Mouse (Mus musculus) neural tube, embryonic 12.5 days (tissue): ENCODE measurements around the gene Mrps21. TPM values are rescaled to one million over a fixed set of nuclear protein-coding genes. Genes with fewer than 3 reads are reported as not detected.
"Not testable (repeated sequence)": the region's sequence is repeated elsewhere in the genome, so short reads cannot be mapped to it uniquely, and the experiment has no call there.

Experiments
- ATAC-seq: fragments of 200-750 bp; cut with Nextera tagmentation; 2 replicates; pipeline ENCODE4 v1.8.0; 2017; ENCODE audit warnings: low read depth, mild to moderate bottlenecking, moderate TSS enrichment, moderate library complexity; ENCODE audit not compliant: low FRiP score
- H3K27ac ChIP-seq: fragments of 300-500 bp; sonication (generic); 2 replicates; pipeline ENCODE4 v1.5.1; 2016
- H3K27me3 ChIP-seq: fragments of 300-500 bp; sonication (generic); replicated peaks from 2 replicates; pipeline ENCODE4 v1.6.1; 2016; ENCODE audit warnings: mild to moderate bottlenecking
- H3K36me3 ChIP-seq: fragments of 300-500 bp; sonication (generic); 2 replicates; pipeline ENCODE4 v1.6.1; 2016; ENCODE audit warnings: mild to moderate bottlenecking
- H3K4me1 ChIP-seq: fragments of 300-500 bp; sonication (generic); 2 replicates; pipeline ENCODE4 v1.6.1; 2016
- H3K4me2 ChIP-seq: fragments of 300-500 bp; sonication (generic); replicated peaks from 2 replicates; pipeline ENCODE4 v1.6.1; 2016; ENCODE audit warnings: mild to moderate bottlenecking
- H3K4me3 ChIP-seq: fragments of 300-500 bp; sonication (generic); 2 replicates; pipeline ENCODE4 v1.5.1; 2016
- H3K9ac ChIP-seq: fragments of 300-500 bp; sonication (generic); 2 replicates; pipeline ENCODE4 v1.6.1; 2016; ENCODE audit warnings: mild to moderate bottlenecking
- H3K9me3 ChIP-seq: fragments of 300-500 bp; sonication (generic); 2 replicates; pipeline ENCODE4 v1.6.1; 2016; ENCODE audit warnings: mild to moderate bottlenecking
- WGBS: fragments of 180-500 bp; shearing (Covaris S2); methylation state at CpG from one replicate; pipeline ENCODE4 v1.1.7; 2016; 5-methylcytosine and 5-hydroxymethylcytosine counted together
- polyA plus RNA-seq: library from polyadenylated mRNA; unstranded; fragments of >200 nt; fragmentation: Nextera tagmentation; extraction: Ambion mirVana; gene quantifications from 2 replicates; pipeline ENCODE4 v1.2.1, GENCODE M21; 2016

Mrps21 gene
- polyA plus RNA-seq, 1 experiment from 2014 or later = 349 TPM

DNA sequence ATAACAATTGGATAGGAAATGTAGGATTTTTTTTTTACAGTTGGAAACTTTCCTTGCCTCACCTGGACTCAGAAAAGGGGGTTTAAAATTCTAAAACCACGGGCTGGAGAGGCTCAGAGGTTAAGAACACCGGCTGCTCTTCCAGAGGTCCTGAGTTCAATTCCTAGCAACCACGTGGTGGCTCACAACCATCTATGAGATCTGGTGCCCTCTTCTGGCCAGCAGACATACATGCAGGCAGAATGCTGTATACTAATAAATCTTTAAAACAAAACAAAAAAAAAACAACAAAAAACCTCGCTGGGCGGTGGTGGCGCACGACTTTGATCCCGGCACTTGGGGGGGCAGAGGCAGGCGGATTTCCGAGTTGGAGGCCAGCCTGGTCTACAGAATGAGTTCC is 10.1 kb downstream of the Mrps21 start:
- H3K27ac ChIP-seq = no peak overlapping the region
- no peak overlapping the region for H3K9ac ChIP-seq
- no peak for ATAC-seq
- H3K4me3 ChIP-seq = no peak overlapping the region
- no peaks in the 10 kb centered on the region for H3K4me1 ChIP-seq
- H3K4me2 ChIP-seq = no peak overlapping the region
- no peaks in the 10 kb centered on the region for H3K9me3 ChIP-seq
- H3K27me3 ChIP-seq = no peaks in the 10 kb centered on the region
- H3K36me3 ChIP-seq = peaks cover 20% of the 10 kb centered on the region
- 73% methylated on average over 10 of the region's 10 CpGs for WGBS

DNA sequence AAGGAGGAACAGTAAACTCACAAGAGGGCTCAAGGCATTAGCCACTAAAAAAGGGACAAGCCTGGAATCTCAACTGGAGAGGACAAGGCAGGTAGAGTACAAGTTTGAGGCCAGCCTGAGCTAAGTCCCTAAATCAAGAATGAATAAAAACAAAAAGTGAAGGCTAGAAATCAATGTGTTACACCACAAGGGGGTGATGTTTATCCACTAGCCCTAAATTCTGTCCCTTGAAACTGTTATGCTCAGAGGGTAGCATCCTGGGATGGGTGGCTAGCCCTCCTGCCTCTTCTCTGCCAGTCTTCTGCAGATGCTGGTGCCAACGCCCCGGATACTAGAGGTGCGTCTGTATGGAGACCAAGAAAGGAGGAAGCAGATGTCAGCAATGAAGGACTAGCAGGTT is 11.0 kb downstream of the Mrps21 start:
- H3K9ac ChIP-seq = no peak overlapping the region
- H3K4me2 ChIP-seq = no peak overlapping the region
- H3K27me3 ChIP-seq = no peaks in the 10 kb centered on the region
- H3K27ac ChIP-seq = no peak overlapping the region
- WGBS = 91% methylated on average over 3 of the region's 3 CpGs
- no peak overlapping the region for H3K4me3 ChIP-seq
- H3K36me3 ChIP-seq = peaks cover 16% of the 10 kb centered on the region
- no peaks in the 10 kb centered on the region for H3K4me1 ChIP-seq
- ATAC-seq = no peak
- no peaks in the 10 kb centered on the region for H3K9me3 ChIP-seq

DNA sequence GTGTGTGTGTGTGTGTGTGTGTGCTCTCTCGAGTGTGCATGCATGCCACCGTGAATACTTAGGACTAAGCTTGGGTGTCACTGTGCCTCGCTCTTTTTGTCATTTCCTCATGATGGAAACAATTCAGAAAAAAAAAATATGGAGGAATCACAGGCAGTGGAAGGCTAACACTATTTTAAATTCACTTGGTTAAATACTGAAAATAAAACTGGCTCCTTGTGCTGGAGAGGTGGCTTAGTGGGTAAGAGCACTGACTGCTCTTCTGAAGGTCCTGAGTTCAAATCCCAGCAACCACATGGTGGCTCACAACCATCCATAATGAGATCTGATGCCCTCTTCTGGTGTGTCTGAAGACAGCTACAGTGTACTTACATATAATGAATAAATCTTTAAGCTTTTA is 13.0 kb downstream of the Mrps21 start:
- H3K4me2 ChIP-seq, H3K27ac ChIP-seq, ATAC-seq, H3K9me3 ChIP-seq, H3K4me3 ChIP-seq, H3K9ac ChIP-seq, H3K36me3 ChIP-seq, H3K4me1 ChIP-seq, H3K27me3 ChIP-seq: not testable (repeated sequence)
- WGBS = 80% methylated on average over 3 of the region's 3 CpGs

DNA sequence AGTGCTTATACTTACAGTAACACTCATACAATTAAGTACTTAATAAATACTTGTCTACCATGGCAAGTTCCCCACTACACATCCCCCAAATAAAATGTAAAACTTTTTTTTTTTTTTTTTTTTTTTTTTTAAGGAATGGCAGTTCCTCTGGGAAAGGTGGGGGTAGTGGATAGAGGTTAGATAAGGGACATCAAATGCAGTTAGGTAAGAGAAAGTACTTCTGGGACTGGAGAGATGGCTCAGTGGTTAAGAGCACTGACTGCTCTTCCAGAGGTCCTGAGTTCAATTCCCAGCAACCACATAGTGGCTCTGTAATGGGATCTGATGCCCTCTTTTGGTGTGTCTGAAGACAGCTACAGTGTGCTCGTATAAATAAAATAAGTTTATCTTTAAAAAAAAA is 14.3 kb downstream of the Mrps21 start:
- H3K4me3 ChIP-seq, H3K9me3 ChIP-seq: not testable (repeated sequence)
- 91% methylated on average over 1 of the region's 1 CpGs for WGBS

DNA sequence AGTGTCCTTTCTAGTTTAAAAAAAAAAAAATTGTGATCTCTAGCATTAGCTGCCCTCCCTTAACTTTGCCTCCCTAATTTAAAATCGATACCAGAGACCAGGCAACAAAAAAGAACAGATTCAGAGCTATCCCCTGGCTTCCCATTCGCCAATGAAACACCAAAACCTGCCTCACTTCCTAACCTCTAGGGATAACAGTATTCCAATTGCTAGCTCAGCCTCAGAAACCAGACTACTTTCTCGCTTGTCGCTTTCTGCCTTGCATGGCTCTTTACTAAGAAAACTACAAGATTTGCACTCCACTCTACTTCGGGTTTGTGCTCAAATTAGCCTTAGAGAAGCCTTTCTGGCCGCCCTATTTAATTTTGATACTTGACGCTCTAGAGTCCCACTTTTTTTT is 15.2 kb downstream of the Mrps21 start:
- ATAC-seq = peak; percentile 19; the same call in 1 of the 2 replicates
- 31% methylated on average over 7 of the region's 7 CpGs for WGBS
- peak overlapping the region; percentile 79 for H3K9ac ChIP-seq

More for the DNA sequence above, 14.3 kb downstream of the Mrps21 start:
- not testable (repeated sequence) for H3K27me3 ChIP-seq, H3K27ac ChIP-seq, H3K4me1 ChIP-seq, H3K4me2 ChIP-seq, H3K9ac ChIP-seq, ATAC-seq
- peaks cover 13% of the 10 kb centered on the region for H3K36me3 ChIP-seq

DNA sequence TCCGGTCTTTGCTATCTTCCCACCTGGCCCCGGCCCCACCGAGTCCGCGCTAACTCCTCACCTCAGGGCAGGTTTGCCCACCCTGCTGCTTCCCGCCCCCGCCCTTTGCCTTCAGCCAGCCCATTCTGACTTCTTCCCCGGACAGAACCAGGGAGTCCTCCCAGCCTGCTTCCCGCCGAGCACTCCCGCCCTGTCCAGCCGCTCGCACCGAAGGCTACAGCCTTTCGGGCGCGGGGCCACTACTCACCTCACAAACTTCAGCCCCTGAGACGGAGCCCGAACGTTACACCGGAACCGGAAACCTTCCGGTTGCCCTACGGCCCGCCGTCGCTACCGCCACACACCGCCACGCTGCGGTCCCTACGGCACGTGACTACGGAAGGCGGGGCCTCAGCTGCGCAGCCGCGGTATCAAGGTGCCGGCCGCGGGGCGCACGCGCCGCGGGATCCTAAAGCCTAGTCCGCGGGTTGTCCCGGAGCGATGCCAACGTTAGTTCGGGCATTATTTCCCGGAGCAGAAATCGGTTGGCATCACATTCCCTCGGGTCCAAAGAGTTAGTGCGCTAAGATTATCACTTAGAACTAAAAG is 15.7 kb downstream of the Mrps21 start, which contains the start of gene Prpf3:
TSS of gene Prpf3 (minus strand) at position 384 of the 588 bp plus-strand sequence.
- no peaks in the 10 kb centered on the region for H3K27me3 ChIP-seq
- peaks cover 7% of the 10 kb centered on the region for H3K4me1 ChIP-seq
- H3K4me3 ChIP-seq = peak within 1 kb of the TSS; percentile 85
- 0 out of 2 replicates have a peak within 1 kb of the TSS, but pooled peaks have one; percentile 22 for H3K27ac ChIP-seq
- H3K9me3 ChIP-seq = no peaks in the 10 kb centered on the region
- H3K4me2 ChIP-seq = peak within 1 kb of the TSS; percentile 88
- peak; percentile 98 for ATAC-seq
- WGBS = under 1% methylated on average over 56 of the region's 56 CpGs
- peak within 1 kb of the TSS; percentile 79 for H3K9ac ChIP-seq
- peaks cover 26% of the 10 kb centered on the region for H3K36me3 ChIP-seq

More for the DNA sequence above, 15.2 kb downstream of the Mrps21 start:
- Histone ChIP-seq H3K27ac (0 out of 2 replicates have a peak overlapping the region, but pooled peaks have one; percentile 3), H3K4me1 (peaks cover 7% of the 10 kb centered on the region), H3K4me3 (peak overlapping the region; percentile 85), H3K36me3 (peaks cover 21% of the 10 kb centered on the region), H3K9me3 (no peaks in the 10 kb centered on the region), H3K27me3 (no peaks in the 10 kb centered on the region), H3K4me2 (peak overlapping the region; percentile 88)

DNA sequence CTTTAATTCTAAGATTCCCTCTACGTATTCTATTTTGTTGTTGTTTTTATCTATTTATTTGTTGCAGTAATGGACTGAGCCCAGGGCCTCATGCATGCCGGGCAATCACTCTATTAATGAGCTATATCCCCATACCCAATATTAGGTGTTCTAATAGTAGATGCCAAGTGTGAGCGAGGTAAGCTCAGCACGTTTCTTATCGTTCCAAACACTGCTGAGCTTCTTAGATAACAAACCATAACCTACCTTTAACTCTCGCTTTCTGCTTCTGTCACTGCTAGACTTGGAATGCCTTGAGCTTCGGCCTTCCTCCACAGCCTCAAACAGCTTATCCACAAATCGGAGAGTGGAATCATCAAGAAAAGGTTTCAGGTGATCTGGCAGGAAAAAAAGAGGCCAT is 20.0 kb downstream of the Mrps21 start:
- H3K36me3 ChIP-seq = peaks cover 67% of the 10 kb centered on the region
- H3K9ac ChIP-seq = no peak overlapping the region
- no peak overlapping the region for H3K4me3 ChIP-seq
- 95% methylated on average over 8 of the region's 8 CpGs for WGBS
- H3K4me2 ChIP-seq = no peak overlapping the region
- ATAC-seq = no peak
- H3K27ac ChIP-seq = no peak overlapping the region
- no peaks in the 10 kb centered on the region for H3K27me3 ChIP-seq
- peaks cover 7% of the 10 kb centered on the region for H3K4me1 ChIP-seq
- no peaks in the 10 kb centered on the region for H3K9me3 ChIP-seq

DNA sequence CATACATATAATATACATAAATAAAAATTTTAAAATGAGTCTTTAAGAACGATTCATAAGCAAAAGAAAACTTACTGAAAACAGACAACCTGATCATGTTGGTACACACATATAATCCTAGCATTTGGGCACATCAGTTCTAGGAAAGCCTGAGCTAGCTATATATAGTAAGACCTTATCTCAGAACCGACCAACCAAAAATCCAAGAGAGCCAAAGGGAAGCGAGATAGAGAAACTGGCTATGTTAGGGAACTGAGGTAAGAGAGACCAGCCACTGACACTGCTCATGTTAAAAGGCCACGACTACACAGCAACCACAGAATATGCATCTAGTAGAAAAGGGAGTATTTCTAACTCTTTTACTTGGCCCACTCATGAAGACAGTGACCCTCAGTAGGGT is 20.7 kb downstream of the Mrps21 start:
- 89% methylated on average over 4 of the region's 4 CpGs for WGBS
- H3K27ac ChIP-seq = no peak overlapping the region
- peaks cover 73% of the 10 kb centered on the region for H3K36me3 ChIP-seq
- no peaks in the 10 kb centered on the region for H3K27me3 ChIP-seq
- no peak overlapping the region for H3K4me2 ChIP-seq
- ATAC-seq = no peak
- H3K9me3 ChIP-seq = no peaks in the 10 kb centered on the region
- no peak overlapping the region for H3K4me3 ChIP-seq
- no peak overlapping the region for H3K9ac ChIP-seq
- peaks cover 7% of the 10 kb centered on the region for H3K4me1 ChIP-seq

DNA sequence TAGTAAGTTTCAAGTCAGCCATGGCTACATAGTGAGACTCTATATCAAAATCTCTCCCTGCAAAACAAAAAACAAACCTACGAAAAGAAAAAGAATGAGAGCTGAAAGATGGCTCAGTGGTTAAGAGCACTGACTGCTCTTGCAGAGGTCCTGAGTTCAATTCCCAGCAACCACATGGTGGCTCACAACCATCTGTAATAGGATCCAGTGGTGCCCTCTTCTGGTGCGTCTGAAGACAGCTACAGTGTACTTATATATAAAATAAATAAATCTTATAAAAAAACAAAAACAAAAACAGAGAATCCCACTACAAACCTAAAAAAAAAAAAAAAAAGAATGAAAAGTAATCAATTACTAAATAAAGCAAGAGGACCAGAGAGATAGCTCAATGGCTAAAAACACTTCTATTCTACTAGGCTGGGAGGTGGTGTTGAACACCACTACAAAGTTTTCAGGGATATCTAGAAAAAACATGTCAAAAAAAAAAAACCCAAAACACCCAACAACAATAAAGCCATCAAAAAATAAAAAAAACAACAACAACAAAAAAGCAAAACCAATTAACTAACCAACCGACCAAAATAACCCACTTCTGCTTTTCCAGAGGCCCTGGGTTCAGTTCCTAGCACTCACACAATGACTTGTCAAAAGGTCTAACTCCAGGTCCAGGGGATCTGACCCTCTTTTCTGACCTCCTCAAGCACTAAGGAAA is 28.7 kb downstream of the Mrps21 start:
- H3K4me2 ChIP-seq = no peak overlapping the region
- no peak overlapping the region for H3K27ac ChIP-seq
- peaks cover 84% of the 10 kb centered on the region for H3K36me3 ChIP-seq
- H3K9me3 ChIP-seq = no peaks in the 10 kb centered on the region
- H3K4me1 ChIP-seq = no peaks in the 10 kb centered on the region
- ATAC-seq = no peak
- no peaks in the 10 kb centered on the region for H3K27me3 ChIP-seq
- H3K9ac ChIP-seq = no peak overlapping the region
- no peak overlapping the region for H3K4me3 ChIP-seq
- WGBS = 89% methylated on average over 3 of the region's 3 CpGs

DNA sequence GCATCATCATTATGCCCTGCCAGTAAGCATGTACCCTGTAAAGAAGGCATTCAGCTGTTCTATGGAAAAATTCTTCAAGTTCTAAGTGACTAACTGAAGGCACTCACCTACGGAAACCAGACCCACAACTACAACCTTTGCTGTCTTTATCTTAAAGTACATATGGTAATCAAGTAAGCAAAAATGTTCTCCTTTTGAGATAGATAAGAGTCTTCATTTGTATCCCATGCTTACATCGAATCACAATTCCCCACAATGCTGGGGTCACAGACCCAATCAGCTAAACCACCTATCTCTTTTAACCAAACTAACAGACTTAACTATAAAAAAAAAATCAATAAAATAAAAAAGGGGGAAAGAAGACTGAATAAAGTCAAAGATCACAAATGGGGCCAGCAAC is 32.1 kb downstream of the Mrps21 start:
- H3K27ac ChIP-seq = no peak overlapping the region
- no peaks in the 10 kb centered on the region for H3K27me3 ChIP-seq
- peaks cover 79% of the 10 kb centered on the region for H3K36me3 ChIP-seq
- H3K4me2 ChIP-seq = no peak overlapping the region
- H3K4me1 ChIP-seq = no peaks in the 10 kb centered on the region
- H3K9me3 ChIP-seq = no peaks in the 10 kb centered on the region
- no peak overlapping the region for H3K4me3 ChIP-seq
- H3K9ac ChIP-seq = no peak overlapping the region
- no peak for ATAC-seq
- 95% methylated on average over 2 of the region's 2 CpGs for WGBS

DNA sequence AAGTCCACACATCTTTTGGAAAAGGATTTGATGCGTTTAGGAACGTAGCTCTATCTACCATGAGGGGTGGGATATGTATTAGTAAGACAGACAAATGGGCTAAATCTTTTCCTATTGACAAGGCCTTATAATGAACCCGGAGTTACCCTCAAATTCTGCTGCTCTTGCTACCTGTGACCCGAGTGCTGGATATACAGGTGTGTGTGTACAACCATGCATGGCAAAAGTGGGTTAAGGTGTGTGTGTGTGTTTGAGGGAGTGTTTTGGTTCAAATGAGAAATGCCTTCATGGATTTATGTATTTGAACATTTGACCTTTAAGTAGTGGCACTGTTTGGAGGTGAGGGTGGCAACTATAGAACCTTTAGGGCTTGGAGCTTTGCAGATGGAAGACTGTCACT is 42.3 kb downstream of the Mrps21 start:
- Histone ChIP-seq H3K4me1 (no peaks in the 10 kb centered on the region), H3K4me3 (no peak overlapping the region), H3K27ac (no peak overlapping the region), H3K9me3 (no peaks in the 10 kb centered on the region), H3K27me3 (no peaks in the 10 kb centered on the region), H3K4me2 (no peak overlapping the region), H3K36me3 (peaks cover 54% of the 10 kb centered on the region), H3K9ac (no peak overlapping the region)
- ATAC-seq = no peak
- WGBS = 97% methylated on average over 4 of the region's 4 CpGs

DNA sequence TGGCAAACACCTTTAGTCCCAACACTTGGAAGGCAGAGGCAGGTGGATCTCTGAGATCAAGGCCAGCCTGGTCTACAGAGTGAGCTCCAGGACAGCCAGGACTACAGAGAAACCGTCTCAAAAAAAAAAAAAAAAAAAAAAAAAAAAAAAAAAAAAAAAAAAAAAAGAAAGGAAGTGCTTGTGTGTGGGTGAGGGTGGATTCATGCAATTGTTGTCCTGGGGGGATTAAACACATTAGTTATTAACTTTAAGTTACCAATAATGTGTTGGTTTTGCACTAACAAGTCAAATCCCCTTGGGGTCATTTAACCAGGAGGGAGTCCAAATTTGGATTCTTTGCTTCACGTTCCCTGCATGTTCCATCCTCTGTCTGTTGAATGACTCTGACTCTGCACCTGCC is 45.0 kb downstream of the Mrps21 start:
- 76% methylated on average over 2 of the region's 2 CpGs for WGBS
- Histone ChIP-seq H3K9me3 (no peaks in the 10 kb centered on the region), H3K9ac (no peak overlapping the region), H3K4me3 (no peak overlapping the region), H3K36me3 (peaks cover 30% of the 10 kb centered on the region), H3K4me1 (no peaks in the 10 kb centered on the region), H3K27me3 (no peaks in the 10 kb centered on the region), H3K4me2 (no peak overlapping the region), H3K27ac (no peak overlapping the region)
- no peak for ATAC-seq
